Mouse (Mus musculus): ENCODE results near the gene Fto.

Gene Fto

DNA sequence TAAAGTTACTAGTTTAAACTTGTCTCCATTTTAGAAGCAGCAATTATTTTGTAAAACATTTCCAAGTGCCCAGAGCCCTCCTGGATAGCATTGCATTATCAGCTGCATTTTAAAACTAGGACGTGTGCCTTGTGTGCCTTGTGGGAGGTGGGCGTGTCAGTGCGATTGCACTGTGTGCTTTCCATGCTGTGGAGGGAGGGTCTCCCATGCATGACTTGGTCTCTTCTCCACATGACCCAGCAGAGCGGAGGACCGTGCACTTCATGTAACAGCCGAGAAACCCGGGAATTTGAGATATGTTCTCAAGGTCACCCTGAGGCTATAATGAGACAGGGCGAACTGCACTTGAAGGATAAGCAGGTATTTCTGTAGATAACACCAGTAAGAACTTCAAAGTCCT, 347.6 kb downstream of the Fto start:
- DNase-seq (ENCODE audit: low spot score) = no peak

DNA sequence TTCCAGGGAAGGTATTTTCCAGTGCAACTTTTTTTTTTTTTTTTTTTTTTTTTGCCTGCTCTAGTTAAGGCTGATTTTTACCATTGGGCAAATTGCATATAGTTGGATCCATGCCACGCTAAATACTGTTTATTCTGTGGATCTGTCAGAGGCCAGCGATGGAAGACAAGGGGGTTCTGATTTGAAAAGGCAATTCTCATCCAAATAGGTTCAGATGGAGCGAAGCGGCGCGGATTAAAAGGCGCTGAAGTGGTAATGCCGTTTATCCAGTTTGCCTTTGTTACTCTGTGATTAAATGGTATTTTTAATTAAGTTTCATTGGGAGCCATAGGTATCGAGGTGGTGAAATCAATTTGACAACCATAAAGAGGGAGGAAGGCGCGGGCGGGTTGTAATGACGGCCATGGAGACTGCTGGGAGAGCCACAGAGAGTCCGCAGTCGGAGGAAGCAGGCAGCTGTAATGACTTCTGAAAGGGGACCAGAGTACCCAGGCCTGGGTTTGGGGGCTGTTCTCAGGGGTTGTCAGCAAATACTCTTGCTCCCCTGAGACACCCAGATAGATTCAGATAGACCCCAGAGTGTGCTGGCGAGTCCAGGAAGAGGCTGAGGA, 356.2 kb downstream of the Fto start:
- DNase-seq (ENCODE audit: low spot score) = no peak

DNA sequence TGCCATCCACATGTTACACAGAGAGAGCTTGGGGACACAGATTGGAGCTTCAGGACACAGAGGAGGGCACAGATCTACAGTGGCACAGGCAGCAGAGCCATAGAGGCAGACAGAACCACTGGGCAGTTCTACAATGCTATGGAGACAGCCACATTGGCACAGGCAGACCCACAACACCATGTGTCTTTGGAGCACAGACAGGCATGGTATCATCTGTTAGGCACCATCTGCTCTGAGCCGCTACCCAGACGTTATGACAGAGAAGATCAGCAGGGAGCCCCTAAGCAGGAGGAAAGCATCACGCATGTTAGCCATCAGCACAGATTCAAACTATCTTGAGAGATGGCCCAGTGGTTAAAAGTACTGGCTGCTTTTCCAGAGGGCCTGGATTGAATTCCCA, 363.6 kb downstream of the Fto start:
- no peak for DNase-seq (ENCODE audit: low spot score)

GRCm38 (mm10) chr8:91679451-91679850, 366.1 kb downstream of the Fto start:
- no peak for DNase-seq (ENCODE audit: low spot score)

DNA sequence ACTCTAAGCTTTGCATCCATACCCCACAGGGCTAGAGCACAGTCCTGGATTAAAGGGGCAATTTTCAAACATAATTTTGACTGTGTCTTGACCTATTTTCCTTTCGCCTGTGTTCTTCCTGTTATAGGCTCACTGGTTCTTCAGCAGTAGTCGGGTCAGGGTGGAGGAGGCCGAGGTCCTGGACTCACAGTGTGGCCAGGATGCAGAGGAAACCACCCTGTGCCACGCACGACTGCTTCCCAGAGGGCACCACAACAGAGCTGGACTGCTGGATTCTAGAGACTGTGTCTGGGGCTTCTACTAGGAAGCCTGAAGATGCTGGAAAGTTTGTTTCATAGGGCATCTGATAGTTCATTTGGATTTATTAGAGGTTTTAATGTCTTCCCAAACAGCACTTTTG, 366.8 kb downstream of the Fto start:
- DNase-seq (ENCODE audit: low spot score) = no peak

GRCm38 (mm10) chr8:91684596-91685317, 371.4 kb downstream of the Fto start:
- DNase-seq (ENCODE audit: low spot score) = no peak

- DNase-seq (ENCODE audit: low spot score) = no peak
Measured at GRCm38 (mm10) chr8:91685408-91685807, 372.1 kb downstream of the Fto start.

DNA sequence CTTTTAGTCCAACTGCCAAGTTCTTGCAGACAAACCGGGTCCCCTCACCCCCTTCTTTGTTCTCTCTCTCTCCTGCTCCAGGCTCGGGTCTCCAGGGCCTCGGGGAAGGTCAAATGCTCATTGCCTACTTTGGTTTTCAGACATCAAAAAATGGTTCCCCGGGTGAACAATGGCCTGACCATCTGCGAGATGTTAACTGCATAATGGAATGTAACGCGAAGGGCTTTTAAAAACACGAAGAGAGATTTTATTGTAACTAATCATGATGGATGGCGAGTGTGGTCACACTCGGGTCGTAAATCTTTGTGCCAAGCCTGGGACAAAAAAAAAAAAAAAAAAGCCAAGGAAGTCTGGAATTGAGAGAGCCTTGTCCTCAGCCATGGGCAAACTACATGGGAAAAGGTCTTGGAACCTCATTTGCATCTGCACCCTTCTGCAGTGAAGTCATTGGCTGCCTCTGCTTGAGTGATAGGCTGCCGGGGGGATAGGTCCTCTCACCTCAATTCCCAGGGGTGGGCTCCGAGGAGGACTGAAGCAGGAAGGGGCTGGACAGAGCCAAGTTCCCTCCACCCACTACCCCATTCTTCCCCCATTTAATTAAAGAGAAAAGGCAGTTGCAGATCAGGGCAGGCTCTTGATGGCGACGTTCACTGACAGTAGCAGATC, 378.9 kb downstream of the Fto start:
- DNase-seq (ENCODE audit: low spot score) = no peak

GRCm38 (mm10) chr8:91706533-91706932, 393.2 kb downstream of the Fto start:
- no peak for DNase-seq (ENCODE audit: low spot score)

GRCm38 (mm10) chr8:91708661-91709060, 395.3 kb downstream of the Fto start:
- DNase-seq (ENCODE audit: low spot score) = no peak

DNA sequence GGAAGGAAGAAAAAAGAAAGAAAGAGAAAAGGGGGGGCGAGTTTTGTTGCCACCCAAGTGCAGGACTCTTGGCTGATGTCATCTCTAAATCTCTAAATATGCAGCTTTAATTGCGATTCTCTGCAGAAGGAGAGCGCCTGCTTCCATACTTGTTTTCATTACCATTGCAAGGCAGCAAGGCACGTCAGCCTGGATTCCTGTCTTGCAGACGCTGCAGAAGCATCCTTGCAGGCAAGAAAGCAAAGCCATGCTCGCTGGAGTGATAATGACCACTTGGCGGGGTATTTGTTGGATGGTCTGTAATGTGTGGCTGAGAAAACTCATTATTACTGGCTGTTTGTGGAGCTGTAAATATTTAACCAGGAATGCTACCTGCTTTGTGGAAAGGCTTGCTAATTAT, 396.4 kb downstream of the Fto start:
- no peak for DNase-seq (ENCODE audit: low spot score)

GRCm38 (mm10) chr8:91711202-91711601, 397.9 kb downstream of the Fto start:
- no peak for DNase-seq (ENCODE audit: low spot score)

DNA sequence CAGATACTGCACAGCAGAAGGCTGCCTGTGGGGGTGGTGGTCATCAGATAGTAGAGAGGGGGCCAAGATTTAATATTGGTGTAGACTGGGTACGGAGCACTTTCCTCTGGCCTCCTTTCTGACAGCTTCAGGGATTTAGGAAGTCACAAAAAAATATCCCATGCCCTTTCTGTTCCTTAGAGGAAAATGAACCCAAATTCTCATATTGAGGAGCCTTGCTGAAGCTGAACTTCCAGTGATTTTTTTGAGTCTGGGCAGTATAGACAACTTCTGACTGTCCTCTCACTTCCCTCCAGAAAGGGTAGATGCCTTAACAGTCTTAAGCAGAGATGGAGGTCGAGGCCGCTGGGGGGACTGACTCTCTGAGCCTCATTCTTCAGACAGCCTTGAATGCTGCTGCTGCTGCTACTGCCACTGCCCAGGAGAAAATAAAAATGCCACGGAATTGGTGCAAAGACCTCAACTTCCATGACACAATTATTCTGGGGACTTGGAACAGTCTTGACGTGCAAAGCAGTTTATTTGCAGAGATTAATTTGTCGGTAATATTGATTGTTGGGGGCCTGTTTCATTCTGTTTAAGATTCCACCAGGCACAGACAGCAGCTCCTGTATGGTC, 398.8 kb downstream of the Fto start:
- no peak for DNase-seq (ENCODE audit: low spot score)

GRCm38 (mm10) chr8:91712731-91713569, 399.6 kb downstream of the Fto start:
- DNase-seq (ENCODE audit: low spot score) = no peak

GRCm38 (mm10) chr8:91713677-91714312, 400.5 kb downstream of the Fto start:
- no peak for DNase-seq (ENCODE audit: low spot score)

GRCm38 (mm10) chr8:91714733-91715132, 401.4 kb downstream of the Fto start:
- no peak for DNase-seq (ENCODE audit: low spot score)

- DNase-seq (ENCODE audit: low spot score) = no peak
Measured at GRCm38 (mm10) chr8:91715387-91716085, 402.2 kb downstream of the Fto start.
